Mouse (Mus musculus): ENCODE data around the gene Ctnna2. TPM values are rescaled to one million over a fixed set of nuclear protein-coding genes. Genes with fewer than 3 reads are reported as not detected.

Gene Ctnna2
- total RNA-seq, 2 experiments from 2014 or later = 121 to 127 TPM

DNA sequence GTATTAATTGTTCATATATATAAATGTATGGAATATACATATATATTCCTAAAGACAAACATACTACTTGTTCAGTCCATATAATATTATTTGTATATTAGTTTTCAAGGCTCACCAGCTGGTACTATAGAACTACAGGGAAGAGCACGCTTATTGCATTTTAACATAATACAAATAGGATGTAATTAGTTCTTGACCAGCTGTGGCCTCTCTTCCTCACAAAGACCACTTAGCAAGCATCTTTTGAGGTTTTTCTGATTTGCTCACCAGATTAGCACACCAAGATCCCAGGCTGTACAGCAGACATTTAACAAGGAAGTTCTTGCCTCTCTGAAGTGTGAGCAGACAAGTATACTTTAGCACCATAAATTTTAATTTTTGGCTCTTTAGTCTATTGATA lies 152.0 kb downstream of the Ctnna2 start:
- DNase-seq (ENCODE audit: low spot score in 2 of 2) = no peak

DNA sequence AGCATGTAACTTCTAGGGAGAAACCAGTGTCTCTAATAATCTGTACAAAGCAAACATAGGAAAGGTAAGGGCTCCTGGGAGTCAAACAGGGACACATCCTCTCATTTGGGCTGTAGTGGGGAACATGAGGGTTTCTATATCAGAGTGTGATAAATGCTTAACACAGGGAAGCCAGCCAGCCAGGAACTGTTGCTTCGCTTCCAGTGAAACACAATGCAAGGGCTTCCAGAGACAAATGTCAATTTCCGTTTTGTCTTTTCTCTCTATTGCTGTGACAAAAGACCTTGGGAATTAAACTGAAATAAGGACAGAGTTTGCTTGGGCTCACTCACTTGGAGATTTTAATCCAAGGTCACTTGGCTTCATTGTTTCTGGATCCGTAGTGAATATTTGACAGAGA lies 162.4 kb downstream of the Ctnna2 start:
- peak in 1 of 2 experiments; percentile 63 for DNase-seq (ENCODE audit: low spot score in 2 of 2)

DNA sequence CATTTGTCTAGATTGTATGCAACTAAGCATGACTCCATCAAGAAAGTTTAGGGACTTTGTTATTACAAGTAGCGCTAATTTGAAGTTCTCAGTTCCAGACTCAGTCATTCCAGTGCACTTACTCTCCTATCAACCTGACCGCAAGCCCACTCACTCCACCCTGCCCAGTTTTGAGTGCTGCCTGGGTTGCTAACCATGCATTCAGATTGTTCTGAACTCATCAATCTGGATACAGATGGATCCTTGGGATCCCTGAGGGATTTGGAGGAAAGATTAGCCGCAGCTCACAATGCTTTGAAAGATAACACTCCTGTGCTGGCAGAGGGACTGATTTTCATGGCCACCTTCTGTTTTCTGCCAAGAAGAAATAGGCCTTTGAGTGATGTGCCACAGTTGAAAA lies 168.5 kb downstream of the Ctnna2 start:
- DNase-seq (ENCODE audit: low spot score in 2 of 2) = no peak

DNA sequence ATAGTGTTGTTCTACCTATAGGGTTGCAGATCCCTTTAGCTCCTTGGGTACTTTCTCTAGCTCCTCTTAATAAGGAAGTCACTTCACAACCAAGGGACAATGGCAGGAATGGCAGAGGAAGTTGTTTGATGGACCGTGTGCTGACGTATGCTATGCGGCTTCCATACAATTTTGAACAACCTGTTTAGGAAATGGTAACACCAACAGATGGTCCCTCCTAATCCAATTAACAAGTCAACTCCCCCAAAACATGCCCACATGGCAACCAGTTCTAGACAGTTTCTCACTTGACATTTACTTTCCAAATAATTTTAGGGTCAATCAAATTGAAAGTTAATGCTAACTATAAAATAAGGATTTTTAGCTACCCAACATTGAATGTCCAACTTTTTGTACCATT lies 176.9 kb downstream of the Ctnna2 start:
- peak in 1 of 2 experiments; percentile 67 for DNase-seq (ENCODE audit: low spot score in 2 of 2)

DNA sequence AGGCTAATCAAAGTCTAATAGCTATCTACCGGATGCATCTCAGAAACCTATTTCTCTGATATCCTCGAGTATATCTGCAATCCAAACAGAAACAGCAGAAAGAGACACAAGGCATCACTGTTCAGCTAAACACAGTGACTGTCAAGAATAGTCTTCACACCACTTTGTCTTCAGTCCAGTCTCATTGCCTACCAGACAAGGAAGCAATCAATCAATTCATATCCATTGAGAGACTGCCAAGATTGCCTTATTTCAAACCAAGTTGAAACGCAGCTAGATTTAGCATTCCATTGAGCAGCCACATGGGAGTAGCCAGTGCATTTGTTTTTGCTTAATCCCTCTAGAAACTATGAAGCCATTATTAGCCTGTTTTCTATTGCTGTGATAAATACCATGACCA lies 196.2 kb downstream of the Ctnna2 start:
- no peak for DNase-seq (ENCODE audit: low spot score in 2 of 2)

DNA sequence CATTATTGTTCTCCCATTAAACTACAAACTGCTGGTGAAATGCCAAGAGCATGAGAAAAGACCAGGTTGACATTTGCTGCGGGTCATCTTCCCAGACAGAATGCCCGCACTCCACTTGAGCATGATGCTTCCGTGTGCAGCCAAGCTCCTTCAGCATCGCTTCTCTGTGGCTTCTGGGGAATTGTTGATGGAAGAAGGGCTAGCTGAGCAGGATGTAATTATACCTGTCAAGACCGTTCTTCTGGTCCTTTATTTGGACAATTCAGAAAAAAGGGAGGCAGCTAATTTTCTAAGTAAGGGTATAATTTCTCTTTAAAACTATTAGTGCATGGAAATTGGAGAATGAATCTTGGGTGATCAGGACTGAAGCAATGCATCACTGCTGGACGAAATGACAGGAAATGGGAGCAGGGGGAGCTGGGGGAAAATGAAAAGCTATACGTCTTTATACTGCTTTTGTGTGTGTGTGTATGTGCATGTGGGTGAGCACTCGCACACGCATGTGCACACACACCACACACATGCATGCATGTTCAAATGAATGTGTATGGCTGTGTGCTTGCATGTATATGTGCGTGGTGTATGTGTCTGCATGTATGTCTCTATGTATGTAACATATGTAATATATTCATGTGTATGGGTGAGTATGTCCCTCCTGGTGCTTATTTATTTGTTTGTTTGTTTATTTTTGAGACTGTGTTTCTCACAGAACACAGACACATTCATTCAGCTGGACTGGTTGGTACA lies 211.0 kb downstream of the Ctnna2 start:
- DNase-seq (ENCODE audit: low spot score in 2 of 2) = no peak

DNA sequence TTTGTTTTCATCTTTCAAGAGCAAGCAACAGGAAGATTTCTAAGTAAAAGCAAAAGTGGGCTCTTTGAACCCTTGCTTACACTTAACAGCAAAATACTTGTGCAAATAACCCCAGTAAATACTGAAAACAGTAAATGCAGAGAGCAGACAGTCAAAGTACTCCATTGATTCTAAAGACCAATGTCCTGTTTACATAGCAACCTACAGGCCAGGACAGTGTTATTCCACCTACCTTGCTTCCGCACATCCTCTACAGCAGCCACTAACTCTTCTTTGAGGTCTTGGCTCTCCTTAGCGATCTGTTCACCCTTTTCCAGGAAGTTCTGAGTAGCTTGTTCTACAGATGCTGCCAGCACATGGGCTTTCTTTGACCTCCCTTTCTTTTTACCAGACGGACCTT lies 221.3 kb downstream of the Ctnna2 start:
- DNase-seq (ENCODE audit: low spot score in 2 of 2) = no peak

DNA sequence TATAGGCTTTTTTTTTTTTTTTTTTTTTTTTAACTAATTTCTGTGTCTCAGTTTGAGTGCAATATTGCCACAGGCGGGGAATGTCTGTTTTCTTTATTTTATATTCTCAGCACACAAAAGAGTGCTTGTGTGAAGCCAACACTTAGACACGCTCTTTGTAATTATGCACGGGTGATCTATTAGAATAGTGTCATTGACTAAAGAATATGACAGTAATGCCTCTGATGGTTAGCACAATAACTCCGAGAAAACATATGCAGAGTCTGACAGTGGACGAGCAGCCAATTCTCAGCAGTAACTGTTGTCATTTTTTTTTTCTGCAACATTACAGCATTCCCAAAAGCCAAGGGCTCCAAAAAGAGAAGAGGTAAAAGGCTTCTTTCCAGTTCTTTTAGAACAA lies 234.1 kb downstream of the Ctnna2 start:
- DNase-seq (ENCODE audit: low spot score in 2 of 2) = no peak

DNA sequence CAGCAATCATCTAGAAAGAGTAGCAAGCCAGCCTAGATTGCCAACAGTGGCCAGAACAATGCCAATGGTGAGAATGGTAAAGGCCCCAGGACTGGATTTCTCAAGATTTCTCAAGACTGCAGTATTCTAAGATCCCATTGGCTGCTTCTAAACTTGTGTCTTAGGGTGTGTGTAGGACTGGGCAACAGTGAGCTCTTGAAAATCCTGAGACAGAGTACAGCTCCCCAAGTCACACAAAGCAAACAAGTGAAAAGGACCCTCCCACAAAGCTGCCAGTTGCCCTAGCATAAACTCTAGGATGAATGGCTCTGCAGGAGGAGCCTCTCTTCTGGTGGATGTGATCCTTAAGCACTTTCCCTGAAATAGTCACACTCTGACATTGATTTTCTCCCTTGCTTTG lies 235.8 kb downstream of the Ctnna2 start:
- DNase-seq (ENCODE audit: low spot score in 2 of 2) = no peak

DNA sequence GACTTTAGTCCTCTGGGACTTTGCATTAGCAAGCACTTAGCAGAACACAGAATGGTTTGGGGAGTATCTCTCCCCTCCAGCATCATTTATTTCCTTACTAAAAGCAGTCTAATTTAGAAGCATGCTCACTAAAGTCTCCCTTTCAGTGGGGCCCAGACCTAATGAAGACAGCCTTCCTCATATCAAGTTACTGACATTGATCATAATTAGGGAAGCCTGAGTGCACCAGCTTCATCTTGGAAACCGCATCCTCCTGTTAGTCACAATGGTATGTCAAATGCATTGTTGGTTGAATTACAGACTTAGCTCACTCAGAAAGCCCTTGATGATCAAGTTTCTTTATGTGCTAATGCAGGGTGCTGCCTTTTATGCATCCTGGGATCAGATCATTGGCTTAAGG lies 236.5 kb downstream of the Ctnna2 start:
- no peak for DNase-seq (ENCODE audit: low spot score in 2 of 2)

DNA sequence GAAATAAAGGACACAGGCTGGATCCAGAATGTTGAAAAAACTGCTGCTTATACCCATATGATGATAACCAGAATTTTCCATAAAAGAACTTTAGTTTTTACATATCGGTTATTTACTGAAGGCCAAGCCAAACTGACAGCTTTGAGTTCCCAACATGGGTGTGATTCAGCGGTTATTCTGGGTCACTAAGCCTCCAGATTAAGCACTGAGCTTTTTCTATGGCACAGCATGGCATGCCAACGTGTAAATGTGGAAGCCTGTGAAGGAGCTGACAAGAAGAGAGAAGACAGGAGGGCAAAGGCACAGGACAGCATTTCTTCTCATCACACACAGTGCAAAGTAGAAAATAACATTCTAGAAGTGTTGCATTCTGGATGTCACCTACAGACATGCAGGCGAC lies 240.9 kb downstream of the Ctnna2 start:
- DNase-seq (ENCODE audit: low spot score in 2 of 2) = no peak

DNA sequence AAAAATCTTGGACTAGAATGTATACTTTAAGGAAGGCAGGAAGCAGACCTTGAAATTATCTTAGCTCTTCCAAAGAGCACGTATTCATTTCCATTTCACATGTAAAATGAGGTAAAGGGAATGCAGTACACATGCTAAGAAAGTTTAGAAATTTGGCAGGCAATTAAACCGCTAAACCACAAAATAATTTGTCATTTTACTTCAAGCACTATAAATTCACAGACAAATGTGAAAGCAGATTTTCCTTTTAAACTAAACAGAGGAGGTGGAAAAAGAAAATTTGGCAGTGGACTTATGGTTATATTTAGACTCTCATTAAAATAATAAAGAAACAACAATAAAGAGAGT lies 254.6 kb downstream of the Ctnna2 start:
- DNase-seq (ENCODE audit: low spot score in 2 of 2) = peak in 1 of 2 experiments; percentile 49

DNA sequence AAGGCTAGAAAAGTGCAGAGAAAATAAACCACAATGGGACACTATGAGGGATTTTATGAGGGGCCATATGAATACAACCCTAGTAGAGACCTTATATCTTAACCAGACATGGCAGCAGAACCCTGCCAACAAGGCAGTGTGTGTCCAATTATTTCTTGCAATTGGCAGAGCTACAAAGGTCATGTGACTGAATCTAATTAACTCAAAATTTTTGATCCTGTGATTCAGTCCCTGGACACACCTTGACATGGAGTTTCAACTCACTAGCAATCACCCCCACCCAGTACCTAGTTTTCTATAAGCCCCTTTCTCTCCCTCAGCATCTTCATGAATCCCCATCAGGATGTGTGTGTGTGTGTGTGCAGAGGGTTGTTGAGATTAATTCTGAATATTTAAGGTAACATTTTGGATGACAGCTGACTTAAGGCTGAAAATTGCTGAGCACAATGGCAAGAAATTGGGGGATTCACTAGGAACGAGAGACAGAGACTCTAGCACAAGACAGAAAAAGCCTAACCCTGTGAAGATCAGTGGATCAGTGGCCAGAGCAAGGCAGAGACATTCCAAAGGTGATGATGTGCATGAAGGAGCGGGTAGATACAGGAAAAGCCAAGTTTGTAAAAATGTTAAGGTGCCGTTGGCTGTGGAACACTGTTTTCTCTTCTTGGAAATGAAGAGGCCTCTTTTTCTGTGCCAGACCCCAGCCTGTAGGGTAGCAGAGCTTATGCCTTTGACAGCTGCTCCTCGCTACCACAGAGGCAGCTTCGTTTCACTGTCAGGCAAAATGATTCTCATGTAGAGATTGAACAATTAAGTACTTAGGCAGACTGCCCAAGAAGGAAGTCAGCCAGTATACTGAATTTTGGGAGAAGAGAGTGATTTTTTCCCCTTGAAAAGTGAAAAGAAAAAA lies 255.2 kb downstream of the Ctnna2 start:
- DNase-seq (ENCODE audit: low spot score in 2 of 2) = peak; percentile 39 to 74

DNA sequence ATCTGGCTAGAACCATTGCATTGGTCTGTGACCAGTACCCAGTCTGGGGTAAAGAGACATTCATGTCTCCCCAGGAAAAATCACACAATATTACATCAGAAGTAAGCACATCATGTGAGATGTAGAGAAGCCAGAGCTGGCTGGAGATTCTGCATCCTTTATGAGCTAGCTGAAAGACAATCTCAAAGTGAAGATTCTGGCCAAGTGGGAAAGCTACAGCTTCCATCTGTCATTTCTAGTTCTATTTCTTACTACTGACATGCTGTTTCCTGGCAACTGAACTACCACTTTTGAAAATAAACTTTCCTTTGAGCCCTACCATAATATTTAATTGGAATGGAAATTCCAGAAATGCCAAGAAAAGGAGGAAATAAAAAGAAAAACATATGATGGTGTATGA lies 285.4 kb downstream of the Ctnna2 start:
- peak in 1 of 2 experiments; percentile 58 for DNase-seq (ENCODE audit: low spot score in 2 of 2)

DNA sequence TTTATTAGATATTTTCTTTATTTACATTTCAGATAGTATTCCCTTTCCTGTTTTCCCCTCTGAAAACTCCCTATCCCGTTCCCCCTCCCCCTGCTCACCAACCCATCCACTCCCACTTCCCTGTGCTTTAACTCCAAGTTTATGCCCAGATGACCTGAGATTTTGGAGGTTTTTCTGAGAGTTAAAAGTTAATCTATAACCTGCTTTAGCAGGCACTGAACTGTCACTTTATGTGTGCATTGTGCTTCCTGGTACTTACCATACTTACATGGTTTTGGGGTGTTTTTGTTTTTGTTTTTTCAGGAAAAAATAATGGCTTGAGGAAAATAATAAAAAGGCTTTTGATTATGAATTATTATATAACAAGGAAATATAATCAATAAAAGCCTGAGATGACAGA lies 292.3 kb downstream of the Ctnna2 start:
- DNase-seq (ENCODE audit: low spot score in 2 of 2) = no peak

DNA sequence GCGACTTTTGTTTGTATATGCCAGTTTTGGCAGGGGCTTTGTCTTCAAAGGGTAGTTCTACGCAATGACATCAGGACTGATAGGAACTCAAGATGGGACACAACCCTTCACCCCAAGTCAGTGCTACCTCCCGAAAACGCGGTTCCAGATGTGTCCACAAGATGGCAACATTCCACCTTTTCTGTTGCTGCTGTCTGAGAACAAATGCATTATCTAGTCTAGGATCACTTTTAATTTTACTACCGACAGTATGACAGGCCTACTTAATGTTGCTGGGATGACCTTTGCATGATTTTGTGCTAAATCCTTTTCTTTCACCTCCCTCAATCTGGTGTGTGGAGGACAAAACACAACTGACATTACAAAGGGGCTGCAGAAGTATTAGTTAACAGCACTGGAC lies 329.4 kb downstream of the Ctnna2 start:
- DNase-seq (ENCODE audit: low spot score in 2 of 2) = peak; percentile 57 to 63

DNA sequence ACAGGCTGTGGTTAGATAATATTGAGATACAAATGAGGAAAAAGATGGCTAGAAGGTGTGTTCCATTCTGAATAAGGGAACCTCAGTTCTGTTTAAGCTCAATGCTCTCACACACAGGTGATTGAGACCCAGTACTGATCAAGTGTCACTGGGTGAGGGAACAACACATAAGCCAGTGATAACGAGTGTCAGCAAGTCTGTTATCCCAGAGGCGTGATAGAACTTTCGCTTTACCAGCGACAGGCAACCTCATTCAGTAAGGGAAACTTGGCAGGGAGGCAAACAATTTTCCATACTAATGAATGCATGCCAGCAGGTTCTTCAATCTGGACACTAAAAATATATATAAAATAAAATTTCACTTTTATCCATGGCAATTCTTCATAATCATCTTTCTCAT lies 334.9 kb downstream of the Ctnna2 start:
- DNase-seq (ENCODE audit: low spot score in 2 of 2) = peak in 1 of 2 experiments; percentile 20

DNA sequence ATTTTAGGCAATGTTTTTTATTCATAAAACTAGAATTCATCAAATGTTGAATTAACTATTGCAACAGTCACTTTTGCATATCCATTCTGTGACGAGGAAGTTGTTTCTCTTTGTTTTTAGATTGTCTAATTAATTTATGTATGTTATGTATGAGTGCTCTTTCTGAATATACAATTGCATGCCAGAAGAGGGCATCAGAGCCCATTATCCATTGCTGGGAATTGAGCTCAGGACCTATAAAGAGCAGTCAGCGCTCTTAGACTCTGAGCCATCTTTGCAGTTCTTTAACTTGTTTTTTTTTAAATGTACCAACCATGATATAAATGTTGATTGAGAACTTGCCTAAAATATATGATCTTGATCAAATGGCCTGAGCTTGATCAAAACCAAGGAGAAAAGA lies 340.7 kb downstream of the Ctnna2 start:
- DNase-seq (ENCODE audit: low spot score in 2 of 2) = no peak

DNA sequence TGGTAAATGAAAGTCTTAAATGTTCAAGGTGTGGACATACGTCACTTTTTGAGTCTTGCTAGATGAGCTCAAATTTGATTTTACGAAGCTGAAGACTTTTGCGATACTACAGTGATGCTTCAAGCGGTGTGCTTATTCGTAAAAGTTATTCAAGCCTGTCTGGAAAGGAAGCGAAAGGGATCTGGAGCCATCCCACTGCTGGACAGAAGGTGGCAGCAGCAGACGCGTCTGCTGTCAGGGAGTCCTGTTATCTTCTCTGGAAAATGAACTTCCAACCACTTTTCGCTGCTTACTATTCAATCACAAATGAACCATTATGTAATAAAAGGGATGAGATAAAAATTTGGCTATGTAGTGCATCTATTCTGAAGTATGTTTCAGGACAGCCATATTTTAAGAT lies 345.5 kb downstream of the Ctnna2 start:
- DNase-seq (ENCODE audit: low spot score in 2 of 2) = peak; percentile 60 to 82

DNA sequence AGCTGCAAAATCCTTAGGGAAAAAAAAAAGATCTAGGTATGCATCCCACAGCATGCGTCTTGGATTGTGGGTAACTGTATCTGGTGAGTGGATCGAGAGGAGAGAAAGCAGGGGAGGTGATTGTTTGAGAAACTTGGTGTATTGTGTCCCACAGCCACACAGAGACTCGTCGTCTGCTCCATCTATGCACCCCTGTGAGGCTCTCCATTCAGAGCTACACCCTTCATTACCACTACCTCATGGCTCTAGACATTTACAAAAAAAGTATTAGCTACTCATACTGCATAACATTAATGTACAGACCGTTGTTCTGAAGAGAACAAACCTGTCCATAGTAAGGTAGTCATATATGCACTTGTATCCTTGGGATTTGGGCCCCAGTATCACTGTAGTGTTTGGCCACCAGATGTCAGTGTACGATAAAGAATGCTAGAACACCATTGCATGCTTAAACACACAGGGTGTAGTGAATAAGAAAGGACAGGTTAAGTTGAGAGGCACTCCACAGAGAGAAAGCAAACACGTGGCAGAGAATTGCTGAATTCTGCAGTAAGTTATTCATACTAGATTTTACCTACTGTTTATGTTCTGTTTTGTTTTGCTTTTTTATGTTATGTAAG lies 350.8 kb downstream of the Ctnna2 start:
- DNase-seq (ENCODE audit: low spot score in 2 of 2) = peak in 1 of 2 experiments; percentile 31

DNA sequence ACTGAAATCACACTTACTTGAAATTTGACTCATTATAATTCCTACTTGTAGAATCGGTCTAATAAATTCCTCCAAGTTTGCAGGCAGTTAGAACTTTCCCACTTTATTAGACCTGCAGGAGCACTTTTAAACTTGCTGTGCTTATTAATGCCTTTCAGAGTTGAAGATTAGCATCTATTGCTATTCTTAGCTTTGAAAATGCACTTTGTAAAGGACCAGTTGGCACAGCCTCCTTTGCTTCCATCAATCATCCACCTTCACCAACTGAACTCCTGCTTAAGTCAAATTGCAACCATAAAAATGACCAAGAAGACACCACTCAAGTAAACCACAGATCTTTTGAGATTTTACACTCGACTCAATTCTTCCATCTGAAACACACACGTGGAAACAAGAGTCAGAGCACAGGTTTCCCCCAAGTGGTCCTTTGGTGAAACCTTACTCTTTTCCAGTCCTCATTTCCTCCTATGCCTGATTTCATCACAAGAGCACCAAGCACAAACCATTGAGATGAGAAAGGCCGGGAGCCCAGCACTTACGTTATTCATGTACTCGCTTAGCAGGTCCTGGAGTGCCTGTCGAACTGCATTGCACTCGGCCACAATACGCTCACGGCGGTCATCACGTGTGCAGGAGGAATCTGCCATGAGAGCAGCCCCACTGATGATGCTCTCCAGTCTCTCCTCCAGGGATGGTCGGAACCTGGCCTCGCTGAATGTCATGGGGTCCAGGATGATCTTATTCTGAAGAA lies 374.7 kb downstream of the Ctnna2 start:
- no peak for DNase-seq (ENCODE audit: low spot score in 2 of 2)
